Mouse (Mus musculus) G1E (cell line): ENCODE results near the gene Dhrs11.

Experiments used
- CTCF ChIP-seq: IDR thresholded peaks from 2 replicates; pipeline ENCODE4 v1.5.1; 2012; ENCODE audit warnings: low read depth, low read length, inconsistent platforms, mixed read lengths
- POLR2AphosphoS5 ChIP-seq: IDR thresholded peaks from 2 replicates; pipeline ENCODE4 v1.6.1; 2012; ENCODE audit warnings: low read depth, low read length, inconsistent platforms; ENCODE audit not compliant: insufficient replicate concordance

- no peak for TF ChIP-seq POLR2AphosphoS5
- TF ChIP-seq CTCF: no peak
Measured at GRCm38 (mm10) chr11:84790383-84790782, 38.4 kb downstream of the Dhrs11 start.
